Mouse (Mus musculus): Measurements from ENCODE around the gene Zscan21. TPM values are rescaled to one million over a fixed set of nuclear protein-coding genes. Genes with fewer than 3 reads are reported as not detected.

The Zscan21 gene
- polyA plus RNA-seq, 1 experiment from 2014 or later: 96.3 TPM

GRCm38 (mm10) chr5:138171695-138172491 is 55.2 kb downstream of the Zscan21 start, which contains the start of the genes Ap4m1 and Mcm7:
Ap4m1 (plus strand) TSS chr5:138172002.
Mcm7 (minus strand) TSS chr5:138172422.
- H3K4me2 ChIP-seq: peak within 1 kb of the TSS; percentile 96
- H3K27ac ChIP-seq (replicated peaks): peak within 1 kb of the TSS; percentile 92
- H3K36me3 ChIP-seq: peaks cover 57% of the 10 kb centered on the region
- H3K4me1 ChIP-seq (replicated peaks): peaks cover 32% of the 10 kb centered on the region
- H3K9ac ChIP-seq: peak within 1 kb of the TSS; percentile 71
- H3K4me3 ChIP-seq: peak within 1 kb of the TSS; percentile 81
- under 1% methylated on average over 54 of the region's 54 CpGs for WGBS
- H3K27me3 ChIP-seq: no peaks in the 10 kb centered on the region
- peak; percentile 95 for ATAC-seq (ENCODE audit: low read depth)
- no peaks in the 10 kb centered on the region for H3K9me3 ChIP-seq

- H3K27ac ChIP-seq (replicated peaks): no peak overlapping the region
- peak overlapping the region; percentile 81 for H3K4me3 ChIP-seq
- WGBS: 89% methylated on average over 3 of the region's 3 CpGs
- ATAC-seq (ENCODE audit: low read depth): no peak
- no peaks in the 10 kb centered on the region for H3K9me3 ChIP-seq
- no peak overlapping the region for H3K9ac ChIP-seq
- H3K4me1 ChIP-seq (replicated peaks): peaks cover 32% of the 10 kb centered on the region
- no peaks in the 10 kb centered on the region for H3K27me3 ChIP-seq
- H3K36me3 ChIP-seq: peaks cover 57% of the 10 kb centered on the region
- peak overlapping the region; percentile 96 for H3K4me2 ChIP-seq
These were observed 56.5 kb downstream of the Zscan21 start for GRCm38 (mm10) chr5:138173217-138173616.

MicroRNAs within 50 kb of the gene (microRNA counts, 519-probe panel; counts per million panel counts)
- microRNA mmu-miR-106b (4,812 counts per million, percentile 82 among the panel's probes with 10 or more counts), microRNA mmu-miR-25 (5,649 counts per million, percentile 93 among the panel's probes with 10 or more counts), microRNA mmu-miR-93 (4,636 counts per million, percentile 78 among the panel's probes with 10 or more counts)

Small RNAs within 50 kb of the gene (microRNA-seq; reads per million reads assigned to microRNA genes)
- gene Mir106b: 5,138 reads per million, percentile 93 among the genes with 10 or more reads in this experiment
- gene Mir25: 314 reads per million, percentile 70 among the genes with 10 or more reads in this experiment
- 9,042 reads per million, percentile 95 among the genes with 10 or more reads in this experiment for gene Mir93

Other genes with a start within 250 kb of the Zscan21 start
- 0.27 TPM in 1 of 2 replicates, not detected in the other for gene Pilrb2, start 245.1 kb upstream of the Zscan21 start, polyA plus RNA-seq (2015; fragmentation: Nextera tagmentation; extraction: Ambion mirVana)
- not detected in 2 replicates for gene Cyp3a13, start 195.3 kb upstream of the Zscan21 start, polyA plus RNA-seq (2015; fragmentation: Nextera tagmentation; extraction: Ambion mirVana)
- 0.21 and 0.27 TPM in 2 replicates for gene Gjc3, start 153.8 kb upstream of the Zscan21 start, polyA plus RNA-seq (2015; fragmentation: Nextera tagmentation; extraction: Ambion mirVana)
- gene Azgp1, start 135.4 kb upstream of the Zscan21 start, polyA plus RNA-seq (2015; fragmentation: Nextera tagmentation; extraction: Ambion mirVana): not detected in 2 replicates
- not detected in 2 replicates for gene Smok3a, start 95.6 kb upstream of the Zscan21 start, polyA plus RNA-seq (2015; fragmentation: Nextera tagmentation; extraction: Ambion mirVana)
- gene Smok3b, start 95.5 kb upstream of the Zscan21 start, polyA plus RNA-seq (2015; fragmentation: Nextera tagmentation; extraction: Ambion mirVana): not detected in 2 replicates
- not detected in 2 replicates for gene Smok3c, start 63.7 kb upstream of the Zscan21 start, polyA plus RNA-seq (2015; fragmentation: Nextera tagmentation; extraction: Ambion mirVana)
- 26.1 and 26.5 TPM in 2 replicates for gene Zkscan1, start 31.8 kb upstream of the Zscan21 start, polyA plus RNA-seq (2015; fragmentation: Nextera tagmentation; extraction: Ambion mirVana)
- 27.8 and 32.2 TPM in 2 replicates for gene Zfp113, start 38.8 kb downstream of the Zscan21 start, polyA plus RNA-seq (2015; fragmentation: Nextera tagmentation; extraction: Ambion mirVana)
- gene Cops6, start 44.2 kb downstream of the Zscan21 start, polyA plus RNA-seq (2015; fragmentation: Nextera tagmentation; extraction: Ambion mirVana): 307 and 311 TPM in 2 replicates
- 21.6 and 23.5 TPM in 2 replicates for gene Ap4m1, start 55.1 kb downstream of the Zscan21 start, polyA plus RNA-seq (2015; fragmentation: Nextera tagmentation; extraction: Ambion mirVana)
- 96.3 and 104 TPM in 2 replicates for gene Mcm7, start 55.5 kb downstream of the Zscan21 start, polyA plus RNA-seq (2015; fragmentation: Nextera tagmentation; extraction: Ambion mirVana)
- gene Taf6, start 70.5 kb downstream of the Zscan21 start, polyA plus RNA-seq (2015; fragmentation: Nextera tagmentation; extraction: Ambion mirVana): 81.7 and 85.6 TPM in 2 replicates
- 34.0 and 37.3 TPM in 2 replicates for gene Cnpy4, start 70.6 kb downstream of the Zscan21 start, polyA plus RNA-seq (2015; fragmentation: Nextera tagmentation; extraction: Ambion mirVana)
- gene Mblac1, start 77.4 kb downstream of the Zscan21 start, polyA plus RNA-seq (2015; fragmentation: Nextera tagmentation; extraction: Ambion mirVana): 12.9 and 13.5 TPM in 2 replicates
- not detected in 2 replicates for gene Nxpe5, start 109.0 kb downstream of the Zscan21 start, polyA plus RNA-seq (2015; fragmentation: Nextera tagmentation; extraction: Ambion mirVana)
- 89.7 and 94.5 TPM in 2 replicates for gene Lamtor4, start 138.6 kb downstream of the Zscan21 start, polyA plus RNA-seq (2015; fragmentation: Nextera tagmentation; extraction: Ambion mirVana)
- 17.3 and 18.3 TPM in 2 replicates for gene BC037034, start 147.1 kb downstream of the Zscan21 start, polyA plus RNA-seq (2015; fragmentation: Nextera tagmentation; extraction: Ambion mirVana)
- 3.2 TPM in 2 replicates for gene Gal3st4, start 155.9 kb downstream of the Zscan21 start, polyA plus RNA-seq (2015; fragmentation: Nextera tagmentation; extraction: Ambion mirVana)
- gene Gm43720, start 163.1 kb downstream of the Zscan21 start, polyA plus RNA-seq (2015; fragmentation: Nextera tagmentation; extraction: Ambion mirVana): 0.08 TPM in 1 of 2 replicates, not detected in the other
- gene Gpc2, start 163.1 kb downstream of the Zscan21 start, polyA plus RNA-seq (2015; fragmentation: Nextera tagmentation; extraction: Ambion mirVana): 184 and 198 TPM in 2 replicates
- gene Stag3, start 163.3 kb downstream of the Zscan21 start, polyA plus RNA-seq (2015; fragmentation: Nextera tagmentation; extraction: Ambion mirVana): 3.6 and 4.4 TPM in 2 replicates
- not detected in 2 replicates for gene Pvrig, start 225.1 kb downstream of the Zscan21 start, polyA plus RNA-seq (2015; fragmentation: Nextera tagmentation; extraction: Ambion mirVana)

All from neural tube, embryonic 13.5 days (tissue).